Mouse (Mus musculus) C2C12 (cell line): Measurements from ENCODE around the gene Ccdc84. TPM values are rescaled to one million over a fixed set of nuclear protein-coding genes. Genes with fewer than 3 reads are reported as not detected.
A peak's percentile ranks its signal among the peaks of the same experiment; 100 is the strongest.

Experiments used
- H3K27me3 ChIP-seq: one replicate; pipeline ENCODE4 v1.6.1; 2011; ENCODE audit not compliant: control insufficient read depth, insufficient read depth, insufficient read length
- H3K36me3 ChIP-seq: one replicate; pipeline ENCODE4 v1.6.1; 2011; ENCODE audit not compliant: control insufficient read depth, insufficient read depth
- H3K4me3 ChIP-seq: one replicate; pipeline ENCODE4 v1.5.1; 2011; ENCODE audit warnings: mild to moderate bottlenecking, control low read depth; ENCODE audit not compliant: poor library complexity, insufficient read depth, severe bottlenecking
- H3K79me2 ChIP-seq: one replicate; pipeline ENCODE4 v1.6.1; 2011; ENCODE audit not compliant: control insufficient read depth, insufficient read depth
- H3K79me3 ChIP-seq: one replicate; pipeline ENCODE4 v1.6.1; 2011; ENCODE audit warnings: low read depth, control low read depth
- H3ac ChIP-seq: one replicate; pipeline ENCODE3; 2011; ENCODE audit warnings: low read depth; ENCODE audit not compliant: control insufficient read depth, insufficient read length
- CEBPB ChIP-seq: IDR thresholded peaks from one replicate; pipeline ENCODE4 v1.6.1; 2011; ENCODE audit warnings: low read depth, mild to moderate bottlenecking, control low read depth, moderate library complexity
- CTCF ChIP-seq: IDR thresholded peaks from one replicate; pipeline ENCODE4 v1.5.1; 2011; ENCODE audit not compliant: control insufficient read depth, insufficient read depth, insufficient read length
- FOSL1 ChIP-seq: IDR thresholded peaks from one replicate; pipeline ENCODE4 v1.8.0; 2011; ENCODE audit warnings: mild to moderate bottlenecking, low read length; ENCODE audit not compliant: poor library complexity, insufficient read depth, severe bottlenecking
- MAX ChIP-seq: IDR thresholded peaks from one replicate; pipeline ENCODE4 v1.6.1; 2011; ENCODE audit warnings: mild to moderate bottlenecking, control low read depth
- MYOD1 ChIP-seq: IDR thresholded peaks from one replicate; pipeline ENCODE4 v1.6.1; 2011; ENCODE audit warnings: low read depth; ENCODE audit not compliant: control insufficient read depth, insufficient read length
- MYOG ChIP-seq: IDR thresholded peaks from one replicate; pipeline ENCODE4 v1.6.1; 2011; ENCODE audit not compliant: control insufficient read depth, insufficient read length; ENCODE audit errors: extremely low read depth
- USF1 ChIP-seq: IDR thresholded peaks from one replicate; pipeline ENCODE4 v1.6.1; 2011; ENCODE audit warnings: low read depth, mild to moderate bottlenecking, control low read depth, moderate library complexity
- long read RNA-seq, 2 experiments: library from polyadenylated mRNA; unstranded; transcript quantifications; one replicate each; pipeline ENCODE4 v2.0.0; 2019 to 2020
- polyA plus RNA-seq: library from polyadenylated mRNA; unstranded; fragments of >200 nt; fragmentation: generic; extraction: Trizol; gene quantifications from one replicate; pipeline ENCODE4 v1.2.1, GENCODE M21; 2012; ENCODE audit warnings: missing spikeins

The Ccdc84 gene
- polyA plus RNA-seq, result 17.9 TPM
- long read RNA-seq, experiment 1, transcript Ccdc84-201 (11 exons, 1,725 nt), result major isoform, 6 of 12 reads
- long read RNA-seq, experiment 1, partial matches to known transcripts, result 2 of 12 reads
- long read RNA-seq, experiment 1, other reads (novel, unspliced or antisense), result 3 of 12 reads
- long read RNA-seq, experiment 2, partial matches to known transcripts, result 0 of 11 reads
- long read RNA-seq, experiment 2, other reads (novel, unspliced or antisense), result 6 of 11 reads

DNA sequence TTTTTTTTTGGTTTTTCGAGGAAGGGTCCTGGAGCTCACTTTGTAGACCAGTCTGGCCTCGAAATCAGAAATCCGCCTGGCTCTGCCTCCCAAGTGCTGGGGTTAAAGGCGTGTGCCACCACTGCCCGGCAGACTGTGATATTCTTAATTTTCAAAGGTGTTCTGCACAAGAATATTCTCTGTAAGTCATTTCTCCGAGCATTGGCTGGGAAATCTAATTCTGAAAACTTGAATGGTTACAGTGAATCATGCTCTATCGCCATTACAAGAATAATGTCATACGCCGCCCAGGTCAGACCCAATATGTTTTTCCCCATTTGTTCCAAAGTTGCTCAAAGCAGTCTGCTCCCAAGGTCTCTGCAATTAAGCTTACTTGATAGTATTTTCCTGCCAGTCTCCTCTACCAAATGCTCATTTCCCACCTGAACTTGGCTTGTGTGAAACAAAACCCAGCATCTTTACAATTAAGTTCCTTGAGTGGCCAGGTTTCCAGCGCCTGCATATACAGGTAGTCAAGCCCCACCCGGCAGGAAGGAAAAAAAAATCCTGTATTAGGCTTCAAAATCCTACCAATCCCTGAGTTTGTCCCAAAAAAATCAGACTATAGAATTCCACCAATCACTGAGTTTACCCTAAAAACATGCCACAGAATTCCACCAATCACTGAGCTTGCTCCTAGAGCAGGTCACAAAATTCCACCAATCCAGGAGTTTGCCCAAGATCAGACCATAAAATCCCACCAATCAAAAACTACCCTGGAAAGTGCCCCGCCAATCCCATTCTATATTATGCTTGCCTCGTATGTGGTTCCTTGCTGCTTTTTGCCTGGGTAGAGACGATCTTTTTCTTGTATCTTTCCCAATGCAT lies at the start of gene Ccdc84:
Ccdc84 (minus strand) TSS at position 51 of the 867 bp plus-strand sequence.
- Histone ChIP-seq H3ac (peak within 1 kb of the TSS; percentile 82), H3K4me3 (peak within 1 kb of the TSS; percentile 83), H3K36me3 (peaks cover 18% of the 10 kb centered on the region), H3K27me3 (no peaks in the 10 kb centered on the region), H3K79me2 (peaks cover 10% of the 10 kb centered on the region), H3K79me3 (peaks cover 4% of the 10 kb centered on the region)
- TF ChIP-seq FOSL1 (no peak), MAX (no peak), MYOG (no peak), MYOD1 (no peak), USF1 (no peak), CEBPB (no peak)

- Histone ChIP-seq H3K79me3 (no peaks in the 10 kb centered on the region), H3K79me2 (no peaks in the 10 kb centered on the region), H3K4me3 (no peak overlapping the region), H3K36me3 (no peaks in the 10 kb centered on the region), H3K27me3 (peaks cover 42% of the 10 kb centered on the region), H3ac (no peak overlapping the region)
- TF ChIP-seq FOSL1 (no peak), USF1 (peak; percentile 64)
Measured at GRCm38 (mm10) chr9:44461950-44462349, 43.6 kb upstream of the Ccdc84 start.

DNA sequence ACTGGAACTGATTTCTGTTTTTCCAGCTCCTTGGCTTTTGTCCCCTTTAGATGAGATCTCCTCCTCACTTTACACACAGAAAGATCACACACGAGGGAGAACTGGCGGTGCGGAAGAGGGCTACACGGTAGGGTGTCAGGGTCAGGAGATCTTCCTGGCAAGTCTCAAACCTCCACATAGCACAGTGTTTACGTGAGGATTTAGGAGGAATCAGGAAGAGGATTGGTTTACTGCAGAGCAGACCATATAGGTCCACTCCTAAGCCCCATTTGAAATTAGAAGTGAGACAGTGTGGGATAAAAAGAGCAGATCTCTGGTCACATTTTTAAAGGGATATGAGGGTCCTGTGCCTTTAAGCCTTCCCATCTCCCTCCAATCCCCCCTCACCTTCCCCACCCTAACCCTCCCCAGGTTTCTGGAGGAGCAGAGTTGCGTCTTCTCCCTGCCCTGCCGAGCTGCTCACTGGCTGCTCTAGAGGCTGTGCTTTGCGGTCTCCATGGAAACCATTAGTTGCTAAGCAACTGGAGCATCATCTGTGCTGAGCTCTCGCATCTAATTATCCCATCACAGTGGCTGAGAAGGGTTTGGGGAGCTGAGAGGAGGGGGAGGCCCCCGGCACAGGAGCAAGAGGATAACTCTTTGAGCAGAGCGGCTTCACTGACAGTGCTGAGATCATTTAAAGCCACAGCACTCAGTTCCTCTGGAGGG lies 38.8 kb upstream of the Ccdc84 start:
- H3ac ChIP-seq, result no peak overlapping the region
- TF ChIP-seq FOSL1 (no peak), MYOD1 (no peak), MAX (no peak), USF1 (no peak), CEBPB (no peak), CTCF (no peak), MYOG (no peak)
- no peaks in the 10 kb centered on the region for H3K36me3 ChIP-seq
- H3K4me3 ChIP-seq, result no peak overlapping the region
- no peaks in the 10 kb centered on the region for H3K79me2 ChIP-seq
- peaks cover 31% of the 10 kb centered on the region for H3K27me3 ChIP-seq
- no peaks in the 10 kb centered on the region for H3K79me3 ChIP-seq

- Histone ChIP-seq H3K36me3 (no peaks in the 10 kb centered on the region), H3K79me3 (no peaks in the 10 kb centered on the region), H3K79me2 (no peaks in the 10 kb centered on the region), H3K4me3 (no peak within 1 kb of the TSS), H3ac (no peak within 1 kb of the TSS), H3K27me3 (peaks cover 22% of the 10 kb centered on the region)
- TF ChIP-seq FOSL1, result no peak
- TF ChIP-seq MYOG, result no peak
- no peak for TF ChIP-seq USF1
- no peak for TF ChIP-seq CEBPB
- no peak for TF ChIP-seq CTCF
- no peak for TF ChIP-seq MAX
- no peak for TF ChIP-seq MYOD1
Measured at GRCm38 (mm10) chr9:44454891-44455220, 36.5 kb upstream of the Ccdc84 start, which contains the start of gene Upk2. TSS of gene Upk2 (minus strand) at chr9:44454976.

GRCm38 (mm10) chr9:44454132-44454890 lies 35.9 kb upstream of the Ccdc84 start:
- no peaks in the 10 kb centered on the region for H3K79me2 ChIP-seq
- no peaks in the 10 kb centered on the region for H3K79me3 ChIP-seq
- H3K27me3 ChIP-seq, result peaks cover 22% of the 10 kb centered on the region
- TF ChIP-seq MAX (no peak), CTCF (peak; percentile 92), FOSL1 (no peak), CEBPB (no peak)
- H3K4me3 ChIP-seq, result no peak overlapping the region
- no peaks in the 10 kb centered on the region for H3K36me3 ChIP-seq
- H3ac ChIP-seq, result no peak overlapping the region
